Mouse (Mus musculus) kidney, postnatal 25 days (tissue): Measurements from ENCODE around the gene Rdh7.
"Not testable (repeated sequence)": the region's sequence is repeated elsewhere in the genome, so short reads cannot be mapped to it uniquely, and the experiment has no call there.

Source experiments
- DNase-seq, 2 experiments: peaks; one replicate each; pipeline ENCODE4 v3.0.0; 2021; ENCODE audit warnings: mixed read lengths in 2 of 2

The Rdh7 gene

DNA sequence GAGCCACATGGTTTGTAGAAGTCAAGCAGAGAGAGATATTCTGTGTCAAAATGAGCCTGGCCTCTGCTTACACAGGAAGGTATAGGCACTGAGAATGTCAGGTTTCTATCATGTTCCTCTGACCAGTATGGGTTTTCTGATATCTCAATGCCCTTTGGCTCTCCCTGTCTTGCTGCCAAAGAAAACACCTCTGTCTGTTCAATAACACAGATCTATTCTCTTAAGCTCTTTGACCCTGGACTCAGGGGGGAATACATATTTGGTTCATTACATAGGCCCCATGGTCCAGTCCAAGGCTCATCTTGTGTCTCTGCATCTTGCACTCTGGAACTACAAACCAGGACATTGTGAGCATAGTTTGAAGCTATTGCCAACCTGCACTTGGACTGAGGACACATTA is at the start of gene Rdh7:
Gene Rdh7 (minus strand): TSS at position 213 of the 400 bp plus-strand sequence.
- no peak for DNase-seq

GRCm38 (mm10) chr10:127937428-127938010 is 48.9 kb upstream of the Rdh7 start:
- peak; percentile 68 to 87 for DNase-seq

- no peak for DNase-seq
Measured at GRCm38 (mm10) chr10:127936747-127937409, 48.3 kb upstream of the Rdh7 start.

- DNase-seq = peak in 1 of 2 experiments; percentile 28
Measured at GRCm38 (mm10) chr10:127936271-127936670, 47.7 kb upstream of the Rdh7 start.

- no peak for DNase-seq
Measured at GRCm38 (mm10) chr10:127932290-127932926, 43.8 kb upstream of the Rdh7 start.

DNA sequence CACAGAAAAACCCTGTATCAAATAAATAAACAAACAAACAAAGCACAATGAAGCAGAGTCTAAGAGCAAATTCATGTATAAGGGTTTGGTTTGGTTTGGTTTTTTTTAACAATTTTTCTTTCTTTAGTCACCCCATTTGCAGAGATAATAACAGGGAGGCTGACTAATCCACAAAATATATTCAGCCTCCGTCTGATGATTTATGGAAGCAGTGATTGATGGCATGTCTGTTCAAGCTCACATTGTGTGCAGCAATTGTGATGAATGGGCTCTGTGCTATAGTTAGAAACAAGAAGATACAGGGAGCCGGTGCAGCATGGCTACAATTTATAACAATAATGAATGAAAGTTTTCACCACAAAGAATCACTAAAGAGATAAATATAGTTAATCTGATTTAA is 39.1 kb upstream of the Rdh7 start:
- no peak for DNase-seq

- DNase-seq = no peak
Measured at GRCm38 (mm10) chr10:127924597-127925378, 36.2 kb upstream of the Rdh7 start.

- DNase-seq = no peak
Measured at GRCm38 (mm10) chr10:127923024-127923423, 34.4 kb upstream of the Rdh7 start.

DNA sequence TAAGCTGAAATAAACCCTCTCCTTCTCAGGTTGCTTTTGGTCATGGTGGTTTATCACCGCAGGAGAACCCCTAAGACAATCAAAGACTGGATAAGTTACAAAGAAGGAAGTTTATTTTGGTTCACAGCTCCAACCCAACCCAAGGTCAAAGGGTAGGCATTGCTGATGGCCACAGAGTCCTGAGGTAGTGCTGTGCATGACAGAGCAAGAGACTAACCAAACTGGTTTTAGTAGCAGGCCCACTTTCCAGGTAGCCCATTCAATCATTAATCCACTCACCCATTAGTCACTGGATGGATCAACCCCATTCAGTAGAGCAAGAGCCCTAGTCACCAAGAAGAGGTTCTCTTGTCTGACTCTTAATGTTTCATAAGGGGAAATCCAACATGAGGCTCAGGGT is 33.6 kb upstream of the Rdh7 start:
- DNase-seq = no peak

DNA sequence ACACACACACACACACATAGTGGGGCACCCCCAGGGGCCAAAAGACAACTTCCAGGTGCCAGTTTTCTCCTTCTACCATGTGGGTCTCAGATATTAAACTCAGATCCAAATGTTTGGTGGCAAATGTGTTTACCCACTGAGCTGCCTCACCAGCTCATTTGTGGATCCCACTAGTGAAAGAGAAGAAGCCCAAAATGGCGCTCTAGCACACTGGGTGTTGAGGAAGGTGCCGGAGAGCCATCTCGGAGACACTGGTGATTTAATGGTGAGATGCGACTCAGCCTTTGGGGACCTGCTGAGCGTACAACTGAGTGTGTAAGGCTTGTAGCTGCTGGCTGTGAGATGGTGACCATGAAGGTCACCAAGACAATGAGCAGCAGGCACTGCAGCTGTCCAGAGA is 29.0 kb upstream of the Rdh7 start:
- DNase-seq = no peak

DNA sequence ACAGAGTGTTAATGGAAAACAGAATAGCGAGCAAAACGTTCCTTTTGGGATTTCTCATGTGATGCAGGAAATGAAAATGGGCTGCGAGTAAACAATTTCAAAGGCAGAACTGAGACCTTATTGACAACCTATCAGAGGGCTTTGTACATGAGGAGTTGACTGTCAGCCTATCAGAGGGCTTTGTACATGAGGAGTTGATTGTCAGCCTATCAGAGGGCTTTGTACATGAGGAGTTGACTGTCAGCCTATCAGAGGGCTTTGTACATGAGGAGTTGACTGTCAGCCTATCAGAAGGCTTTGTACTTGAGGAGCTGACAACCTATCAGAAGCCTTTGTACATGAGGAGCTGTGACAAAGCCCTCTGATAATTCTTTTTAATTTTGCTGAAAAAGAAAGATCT is 28.6 kb upstream of the Rdh7 start:
- DNase-seq = not testable (repeated sequence)

DNA sequence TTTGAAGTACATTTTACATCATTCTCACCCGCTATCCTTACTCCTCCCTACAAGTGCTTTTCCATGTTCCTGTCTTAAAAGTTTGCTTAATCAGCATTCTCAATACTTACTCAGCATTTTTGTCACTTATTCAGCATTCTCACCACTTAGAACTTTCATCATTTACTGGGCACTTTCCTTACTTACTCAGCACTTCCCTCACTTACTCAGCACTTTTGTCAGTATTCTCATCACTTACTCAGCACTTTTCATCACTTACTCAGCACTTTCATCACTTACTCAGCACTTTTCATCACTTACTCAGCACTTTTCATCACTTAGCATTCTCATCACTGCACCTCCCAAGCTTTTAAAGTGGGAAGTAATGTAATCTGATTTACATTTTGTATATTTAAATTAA is 27.0 kb upstream of the Rdh7 start:
- DNase-seq = no peak

DNA sequence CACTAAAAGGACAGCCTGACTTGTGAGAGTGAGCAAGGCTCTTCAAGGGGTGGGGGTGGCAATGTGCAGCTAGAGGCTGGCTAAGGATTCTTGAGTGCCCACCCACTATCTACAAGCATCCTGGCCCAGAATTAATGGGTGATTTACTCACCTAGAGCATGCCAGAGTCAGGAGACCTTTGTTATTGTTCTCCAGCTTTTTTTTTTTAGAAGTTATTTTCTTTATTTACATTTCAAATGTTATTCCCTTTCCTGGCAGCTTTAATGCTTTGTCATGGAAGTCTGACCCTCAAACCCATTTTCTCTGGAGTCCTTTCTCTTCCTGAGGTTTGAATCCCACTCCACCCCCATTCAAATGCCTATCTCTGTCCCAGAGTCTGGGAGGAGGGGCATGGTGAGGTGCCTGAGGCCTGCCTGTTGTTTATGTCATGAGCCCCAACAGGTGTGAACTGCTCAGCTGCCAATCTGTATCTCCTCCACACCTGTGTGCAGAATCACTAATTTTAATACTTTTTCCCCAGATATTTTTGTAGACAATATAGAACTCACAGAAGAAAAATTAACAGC is 18.9 kb upstream of the Rdh7 start:
- DNase-seq = no peak

- no peak for DNase-seq
Measured at GRCm38 (mm10) chr10:127906138-127906537, 17.5 kb upstream of the Rdh7 start.

DNA sequence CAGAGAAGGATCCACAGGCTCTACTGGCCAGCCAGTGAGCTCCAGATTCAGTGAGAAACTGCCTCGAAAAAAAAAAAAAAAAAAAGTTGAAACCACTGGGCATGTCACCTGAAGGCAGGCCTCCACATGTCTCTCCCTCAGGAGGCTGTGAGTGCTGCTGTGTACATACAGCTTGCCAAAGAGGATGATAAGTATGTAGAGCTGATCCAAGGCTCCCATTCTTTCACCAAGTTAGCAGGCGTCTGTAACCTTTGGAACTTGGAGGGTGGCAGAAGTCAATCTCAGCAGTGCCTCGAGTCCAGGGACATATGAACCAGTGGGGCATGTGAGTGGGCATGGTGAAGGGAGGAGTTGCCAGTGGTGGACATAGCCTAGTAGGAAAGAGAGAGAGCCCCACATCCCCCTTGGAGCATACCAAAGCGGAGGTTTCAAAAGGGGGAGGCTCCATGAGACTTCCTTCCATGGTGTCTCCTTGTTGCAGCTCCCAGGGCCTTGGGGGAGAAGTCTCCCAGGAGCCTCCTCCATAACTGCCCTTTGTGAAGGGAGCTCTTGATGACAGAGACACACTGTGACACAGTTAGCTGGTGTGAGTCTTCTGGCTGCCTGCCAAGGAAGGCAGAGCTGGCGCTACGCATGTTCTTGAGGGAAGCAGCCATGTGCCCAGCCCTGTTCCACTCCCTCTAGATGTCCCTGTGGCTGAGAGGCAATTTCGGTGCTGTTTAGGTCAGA is 16.3 kb upstream of the Rdh7 start:
- peak; percentile 42 to 69 for DNase-seq

DNA sequence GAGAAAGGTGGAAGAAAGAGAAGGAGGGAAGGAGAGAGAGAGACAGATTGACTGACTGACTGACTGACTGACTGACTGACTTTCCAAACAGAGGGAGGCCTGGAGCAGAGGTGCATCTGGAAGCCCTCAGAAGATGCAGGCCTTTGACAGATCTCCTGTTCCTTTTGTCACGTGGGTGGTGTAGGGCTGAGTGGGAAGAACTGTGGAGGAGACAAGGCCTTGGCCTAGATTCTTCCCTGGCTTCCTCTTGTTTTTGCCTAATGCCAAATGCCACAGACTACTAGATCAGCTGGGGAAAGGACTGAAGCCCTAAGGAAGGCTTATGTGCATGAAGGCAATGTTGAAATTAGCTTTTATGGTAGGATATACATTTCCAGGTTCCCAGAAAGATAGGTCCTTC is 14.5 kb upstream of the Rdh7 start:
- no peak for DNase-seq

- no peak for DNase-seq
Measured at GRCm38 (mm10) chr10:127901751-127902150, 13.1 kb upstream of the Rdh7 start.

DNA sequence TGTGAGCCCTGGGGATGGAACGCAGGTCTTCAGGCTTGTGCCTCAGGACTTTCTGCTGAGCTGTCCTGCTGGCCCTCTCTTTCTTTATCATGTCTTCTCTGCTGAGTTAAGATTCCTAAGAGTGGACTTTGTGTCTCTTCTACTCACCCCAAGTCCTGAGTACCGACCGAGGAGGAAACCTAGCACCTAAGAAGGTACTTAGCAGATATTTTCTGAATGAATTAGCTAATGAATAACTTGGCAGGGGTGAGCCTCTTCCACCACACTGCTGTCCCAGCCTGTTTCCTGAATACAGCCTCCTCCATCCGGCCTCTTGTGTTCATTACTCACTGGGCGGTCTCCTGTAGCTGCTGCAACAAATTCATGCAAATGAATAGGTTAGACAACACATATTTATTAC is 11.2 kb upstream of the Rdh7 start:
- peak; percentile 33 to 68 for DNase-seq

DNA sequence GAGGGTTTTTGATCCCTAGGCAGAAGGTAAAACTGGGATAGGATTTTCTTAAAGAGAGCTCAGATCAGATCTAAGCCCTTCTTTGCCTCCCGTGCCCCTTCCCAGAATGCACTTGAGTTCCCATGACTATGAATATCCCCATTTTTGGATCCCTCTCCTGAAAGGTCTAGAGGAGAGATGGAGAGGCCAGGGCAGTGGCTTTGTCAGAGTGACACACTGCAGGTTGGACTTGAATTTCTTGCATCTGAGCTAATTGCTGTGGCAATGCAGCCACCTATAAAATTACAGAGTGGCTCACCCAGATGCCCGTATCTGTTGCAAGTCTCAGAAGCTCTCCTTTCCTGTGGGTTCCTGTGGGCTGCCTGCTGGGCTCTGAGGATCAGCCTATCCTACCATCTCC is 9.6 kb upstream of the Rdh7 start, which contains the start of gene Sdr9c7:
Gene Sdr9c7 (plus strand): TSS at position 301 of the 400 bp plus-strand sequence.
- DNase-seq = no peak

- no peak for DNase-seq
Measured at GRCm38 (mm10) chr10:127897506-127897905, 8.9 kb upstream of the Rdh7 start.

DNA sequence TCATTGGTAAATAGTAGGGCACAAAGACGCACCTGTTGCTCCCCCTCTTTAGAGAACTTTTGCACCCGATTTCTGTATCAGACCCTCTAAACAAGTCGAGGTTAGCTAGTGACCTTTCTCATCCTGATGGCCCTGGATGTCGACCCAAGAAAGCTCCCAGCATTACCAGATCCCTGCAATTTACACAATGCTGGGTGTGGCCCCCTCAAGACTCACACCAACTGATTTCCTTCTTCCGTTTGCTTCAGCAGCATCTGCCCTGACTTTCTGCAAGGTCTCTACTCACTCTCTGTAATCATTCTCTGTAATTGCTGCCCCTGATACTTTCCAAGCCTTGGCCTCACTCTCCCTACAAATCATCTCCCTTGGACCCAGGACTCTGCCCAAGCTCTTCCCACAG is 8.1 kb upstream of the Rdh7 start:
- DNase-seq = no peak
